Mouse (Mus musculus) lung, embryonic 14.5 days (tissue): ENCODE data around the gene Htr7. TPM values are rescaled to one million over a fixed set of nuclear protein-coding genes. Genes with fewer than 3 reads are reported as not detected.
A peak's percentile ranks its signal among the peaks of the same experiment; 100 is the strongest.

Source experiments
- ATAC-seq: fragments of 200-750 bp; cut with Nextera tagmentation; 2 replicates; pipeline ENCODE4 v1.8.0; 2017; ENCODE audit warnings: mild to moderate bottlenecking, moderate TSS enrichment, moderate library complexity; ENCODE audit not compliant: insufficient read depth
- DNase-seq: peaks from one replicate; pipeline ENCODE4 v3.0.0-alpha.2; 2015
- H3K27ac ChIP-seq: fragments of 300-500 bp; sonication (generic); 2 replicates; pipeline ENCODE4 v1.5.1; 2014; ENCODE audit warnings: low read depth, mild to moderate bottlenecking, moderate library complexity
- H3K27me3 ChIP-seq: fragments of 300-500 bp; sonication (generic); 2 replicates; pipeline ENCODE4 v1.6.1; 2014; ENCODE audit warnings: low read length, control low read depth; ENCODE audit not compliant: insufficient read depth
- H3K36me3 ChIP-seq: fragments of 300-500 bp; sonication (generic); 2 replicates; pipeline ENCODE4 v1.6.1; 2014; ENCODE audit warnings: control low read depth; ENCODE audit not compliant: insufficient read depth
- H3K4me1 ChIP-seq: fragments of 300-500 bp; sonication (generic); 2 replicates; pipeline ENCODE4 v1.6.1; 2014; ENCODE audit warnings: antibody characterized with exemption, control low read depth; ENCODE audit not compliant: insufficient read depth
- H3K4me2 ChIP-seq: fragments of 300-500 bp; sonication (generic); 2 replicates; pipeline ENCODE4 v1.6.1; 2014; ENCODE audit warnings: mild to moderate bottlenecking
- H3K4me3 ChIP-seq: fragments of 300-500 bp; sonication (generic); 2 replicates; pipeline ENCODE4 v1.5.1; 2014; ENCODE audit warnings: low read depth, low read length
- H3K9ac ChIP-seq: fragments of 300-500 bp; sonication (generic); 2 replicates; pipeline ENCODE4 v1.6.1; 2014
- H3K9me3 ChIP-seq: fragments of 300-500 bp; sonication (generic); 2 replicates; pipeline ENCODE4 v1.6.1; 2016; ENCODE audit warnings: low read depth, low read length, control low read depth
- CTCF ChIP-seq: IDR thresholded peaks from 2 replicates; pipeline ENCODE4 v1.5.1; 2016; ENCODE audit warnings: antibody characterized with exemption, low read depth
- WGBS: fragments of 180-500 bp; shearing (Covaris S2); extraction: QIAGEN DNeasy Blood & Tissue Kit; methylation state at CpG from one replicate; pipeline ENCODE4 v1.1.7; 2014; 5-methylcytosine and 5-hydroxymethylcytosine counted together
- polyA plus RNA-seq: library from polyadenylated mRNA; unstranded; fragments of >200 nt; fragmentation: Nextera tagmentation; extraction: Ambion mirVana; gene quantifications from 2 replicates; pipeline ENCODE4 v1.2.1, GENCODE M21; 2014

The Htr7 gene
- polyA plus RNA-seq, 1 experiment from 2014 or later = not detected

- H3K27me3 ChIP-seq = no peaks in the 10 kb centered on the region
- no peak for ATAC-seq
- no peak overlapping the region for H3K27ac ChIP-seq
- no peak overlapping the region for H3K4me3 ChIP-seq
- no peaks in the 10 kb centered on the region for H3K36me3 ChIP-seq
- no peak overlapping the region for H3K4me2 ChIP-seq
- H3K9ac ChIP-seq = no peak overlapping the region
- TF ChIP-seq CTCF = no peak
- no peak for DNase-seq
- H3K4me1 ChIP-seq = no peaks in the 10 kb centered on the region
- 77% methylated on average over 13 of the region's 13 CpGs for WGBS
- H3K9me3 ChIP-seq = no peaks in the 10 kb centered on the region
Measured at GRCm38 (mm10) chr19:35955698-35956097, 101.6 kb downstream of the Htr7 start.

DNA sequence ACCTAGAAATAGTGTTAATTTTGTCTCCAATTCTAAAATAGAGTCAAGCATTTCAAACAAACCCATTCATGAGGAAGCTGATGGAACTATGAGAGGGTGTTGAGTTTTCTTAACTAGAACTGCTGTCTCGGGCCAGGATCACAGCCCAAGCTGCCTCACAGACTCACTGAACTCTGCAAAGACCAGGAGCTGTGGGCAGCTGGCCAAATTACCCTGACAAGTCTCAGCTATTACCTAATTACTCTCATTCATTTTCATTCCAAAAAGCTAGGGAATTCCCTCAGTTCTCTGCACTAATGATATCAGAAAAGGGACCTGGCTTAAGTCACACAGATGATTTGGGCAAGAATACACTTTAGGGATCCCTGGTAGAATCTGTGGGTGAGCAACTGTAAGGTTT, 107.4 kb downstream of the Htr7 start:
- Histone ChIP-seq H3K4me2 (no peak overlapping the region), H3K9ac (no peak overlapping the region), H3K27ac (no peak overlapping the region), H3K4me3 (no peak overlapping the region), H3K4me1 (no peaks in the 10 kb centered on the region), H3K27me3 (no peaks in the 10 kb centered on the region), H3K36me3 (no peaks in the 10 kb centered on the region), H3K9me3 (no peaks in the 10 kb centered on the region)
- peak; percentile 68 for DNase-seq
- peak; percentile 38; the same call in 1 of the 2 replicates for ATAC-seq
- WGBS = 24% methylated on average over 1 of the region's 1 CpGs
- no peak for TF ChIP-seq CTCF

DNA sequence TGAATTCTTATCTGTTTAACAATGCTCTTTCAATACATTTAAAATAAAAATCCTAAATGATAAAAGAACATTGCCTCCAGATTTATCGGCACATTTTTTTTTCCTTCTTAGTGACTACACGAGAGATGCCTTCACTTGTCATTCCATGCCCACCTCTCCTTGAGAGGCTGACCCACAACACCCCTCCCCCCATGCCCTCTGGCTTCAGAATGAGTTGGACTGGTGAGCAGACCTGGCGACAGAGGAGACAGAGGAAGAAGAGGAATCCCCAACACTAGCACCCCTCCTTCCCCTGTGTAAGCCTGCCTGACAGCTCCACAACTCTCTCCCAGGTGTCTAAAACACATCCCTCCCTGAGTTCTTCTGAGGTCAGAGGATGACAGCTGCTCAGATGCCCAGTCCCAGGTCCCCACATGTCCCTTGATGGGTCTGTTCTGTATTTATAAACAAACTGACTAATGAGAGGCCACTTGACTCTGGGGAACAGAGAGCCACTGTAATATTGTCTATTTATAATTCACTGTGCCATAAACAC, 132.3 kb downstream of the Htr7 start:
- no peak overlapping the region for H3K4me2 ChIP-seq
- no peak overlapping the region for H3K4me3 ChIP-seq
- TF ChIP-seq CTCF = no peak
- no peaks in the 10 kb centered on the region for H3K4me1 ChIP-seq
- H3K27me3 ChIP-seq = no peaks in the 10 kb centered on the region
- H3K9me3 ChIP-seq = no peaks in the 10 kb centered on the region
- ATAC-seq (peak; percentile 31; the same call in 1 of the 2 replicates), DNase-seq (no peak)
- no peak overlapping the region for H3K9ac ChIP-seq
- H3K36me3 ChIP-seq = no peaks in the 10 kb centered on the region
- WGBS = 33% methylated on average over 3 of the region's 3 CpGs
- H3K27ac ChIP-seq = no peak overlapping the region

DNA sequence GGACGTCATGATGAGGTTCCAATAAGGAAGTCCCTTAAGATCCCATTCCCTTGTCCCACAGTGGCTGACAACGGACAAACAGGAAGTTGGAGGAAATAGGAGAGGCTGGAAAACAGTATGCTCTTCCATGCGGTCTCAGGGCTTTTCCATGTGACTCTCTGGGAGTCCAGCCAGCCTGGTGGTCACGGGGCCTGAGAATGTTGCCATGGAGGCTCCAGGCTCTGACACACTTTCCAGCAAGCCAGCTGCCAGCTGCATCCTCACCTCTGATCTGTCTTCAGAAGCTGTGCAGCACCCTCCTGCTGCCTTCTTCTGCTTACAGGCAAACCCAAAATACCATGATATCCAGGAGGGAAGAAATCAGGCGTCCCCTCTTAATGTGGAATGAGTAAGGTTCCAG, 132.9 kb downstream of the Htr7 start:
- Histone ChIP-seq H3K36me3 (no peaks in the 10 kb centered on the region), H3K27ac (no peak overlapping the region), H3K9me3 (no peaks in the 10 kb centered on the region), H3K27me3 (no peaks in the 10 kb centered on the region), H3K4me3 (no peak overlapping the region), H3K9ac (no peak overlapping the region), H3K4me1 (no peaks in the 10 kb centered on the region), H3K4me2 (no peak overlapping the region)
- 42% methylated on average over 5 of the region's 5 CpGs for WGBS
- ATAC-seq (peak; percentile 91), DNase-seq (peak; percentile 74)
- no peak for TF ChIP-seq CTCF

Other genes starting within 250 kb of the Htr7 start
- 87.3 and 88.6 TPM in 2 replicates for gene Rpp30, start 26.2 kb upstream of the Htr7 start, polyA plus RNA-seq
- gene Ankrd1, start 62.6 kb upstream of the Htr7 start, polyA plus RNA-seq = 0.29 and 2.5 TPM in 2 replicates